Mouse (Mus musculus): ENCODE data around the gene Carmil3.

The Carmil3 gene

DNA sequence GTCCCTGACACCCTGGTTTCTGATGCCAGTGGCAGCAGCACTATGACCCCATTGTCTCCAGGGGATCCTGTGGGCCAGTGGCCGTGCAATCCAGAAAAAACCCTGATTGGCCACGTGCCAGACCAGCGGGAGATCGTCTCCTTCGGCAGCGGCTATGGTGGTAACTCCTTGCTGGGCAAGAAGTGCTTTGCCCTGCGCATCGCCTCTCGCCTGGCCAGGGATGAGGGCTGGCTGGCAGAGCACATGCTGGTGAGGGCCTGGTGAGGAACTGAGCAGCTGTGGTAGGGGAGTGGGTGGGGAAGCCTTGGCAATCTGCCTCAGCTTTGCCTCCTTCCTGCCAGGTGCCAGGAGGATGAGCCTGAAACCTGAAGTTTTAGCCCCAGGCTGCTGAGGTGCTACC is 53.9 kb downstream of the Carmil3 start:
- no peak for DNase-seq

DNA sequence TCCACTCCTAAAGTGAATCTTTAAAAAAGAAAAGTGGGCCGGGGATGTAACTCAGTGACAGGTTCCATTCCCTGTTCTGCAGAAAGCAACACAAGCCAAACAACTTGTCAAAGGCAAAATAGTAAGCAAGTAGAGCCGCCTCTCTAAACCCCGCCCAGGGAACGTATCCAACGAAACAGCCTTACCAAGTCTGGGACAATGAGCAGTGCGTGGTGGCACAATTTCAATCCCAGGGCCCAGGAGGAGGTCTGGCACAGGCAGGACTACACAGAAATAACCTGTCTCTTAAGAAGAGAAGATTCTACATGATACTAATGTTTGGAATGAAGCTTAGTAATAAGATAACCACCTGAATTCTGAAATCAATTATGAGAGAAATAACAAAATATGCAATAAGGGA is 59.7 kb downstream of the Carmil3 start:
- no peak for DNase-seq

DNA sequence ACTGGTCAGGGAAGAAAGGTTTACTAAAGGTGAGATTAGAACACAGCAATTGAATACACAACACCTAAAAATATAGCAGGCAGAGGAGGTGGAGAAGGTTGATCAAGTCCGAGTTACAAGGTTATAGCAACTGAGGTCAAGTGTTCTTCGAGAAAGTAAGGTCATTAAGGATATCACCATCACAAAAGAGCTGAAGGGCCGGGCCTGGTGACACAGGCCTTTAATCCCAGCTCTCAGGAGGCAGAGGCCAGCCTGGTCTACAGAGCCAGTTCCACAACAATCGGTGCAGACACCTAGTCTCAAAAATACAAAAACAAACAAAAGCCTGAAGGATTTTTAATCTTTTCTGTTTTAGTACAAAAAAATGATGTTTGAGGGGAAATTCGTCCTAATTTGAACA is 60.9 kb downstream of the Carmil3 start:
- no peak for DNase-seq

DNA sequence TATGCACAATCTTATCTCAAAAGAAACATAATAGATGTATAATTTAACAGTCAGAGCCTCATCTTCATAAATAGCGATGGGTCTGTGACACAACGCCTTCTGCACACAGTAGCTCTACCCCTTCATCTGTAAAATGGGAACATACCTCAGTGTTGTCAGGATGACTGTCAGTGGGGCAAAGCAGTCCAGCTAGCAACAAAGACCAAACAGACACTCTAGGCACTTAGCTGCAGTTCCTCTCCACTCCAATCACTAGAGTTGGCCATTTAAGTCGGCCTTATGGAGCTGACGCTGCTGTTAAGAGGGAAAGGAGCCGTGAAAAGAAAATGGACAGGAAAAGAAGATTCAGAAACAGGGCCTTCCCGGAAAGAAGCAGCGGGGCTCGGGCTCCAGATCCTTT is 61.3 kb downstream of the Carmil3 start:
- DNase-seq = no peak

DNA sequence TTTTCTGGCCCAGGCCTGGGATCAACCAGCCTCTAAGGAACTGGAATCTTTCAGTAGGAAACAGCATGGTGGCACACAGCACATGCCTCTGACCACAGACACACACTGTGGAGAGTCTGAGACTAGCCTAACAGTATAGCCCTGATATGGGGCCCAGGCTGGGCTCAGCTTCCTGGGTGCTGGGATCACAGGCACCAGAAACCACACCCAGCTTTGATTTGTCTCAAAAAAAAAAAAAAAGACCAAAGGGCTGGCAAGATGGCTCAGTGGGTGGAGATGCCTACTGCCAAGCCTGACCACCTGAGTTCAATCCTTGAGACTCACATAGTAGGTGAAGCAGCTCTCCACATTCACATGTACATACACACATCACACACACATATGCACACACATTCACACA is 64.2 kb downstream of the Carmil3 start:
- DNase-seq = no peak

DNA sequence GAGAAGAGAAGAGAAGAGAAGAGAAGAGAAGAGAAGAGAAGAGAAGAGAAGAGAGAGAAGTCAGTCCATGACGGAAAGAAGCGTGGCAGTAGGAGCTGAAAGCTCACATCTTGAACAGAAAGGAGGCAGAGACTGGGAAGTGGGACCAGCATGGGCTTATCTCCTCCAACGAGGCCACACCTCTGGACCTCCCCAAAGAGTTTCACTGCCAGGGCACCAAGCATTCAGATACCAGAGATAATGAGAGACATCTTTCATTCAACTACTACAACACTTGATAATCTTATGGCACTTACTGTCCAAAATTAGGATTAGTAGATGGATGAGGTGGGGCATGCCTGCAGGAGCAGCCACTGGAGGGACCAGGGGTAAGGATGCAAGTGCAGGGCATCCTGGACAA is 65.3 kb downstream of the Carmil3 start:
- no peak for DNase-seq

DNA sequence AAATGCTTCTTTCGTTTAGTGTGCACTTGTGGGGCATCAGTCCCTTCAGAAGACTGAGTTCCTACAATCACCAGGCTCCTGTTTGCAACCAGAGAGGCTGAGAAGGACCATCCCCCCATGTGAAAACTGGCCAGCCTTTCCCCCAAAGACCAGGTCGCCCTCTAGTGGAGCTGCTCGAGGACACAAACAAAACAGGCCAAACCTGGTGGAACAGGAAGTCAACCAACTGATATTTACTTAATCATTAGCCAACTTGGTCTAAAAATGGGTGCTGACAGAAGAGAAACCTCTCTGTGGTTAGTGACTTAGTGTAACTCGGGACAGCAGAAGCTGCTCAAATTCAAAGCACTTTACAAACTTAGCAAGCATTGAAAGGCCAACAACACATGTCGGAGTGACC is 66.6 kb downstream of the Carmil3 start:
- DNase-seq = peak; percentile 90

DNA sequence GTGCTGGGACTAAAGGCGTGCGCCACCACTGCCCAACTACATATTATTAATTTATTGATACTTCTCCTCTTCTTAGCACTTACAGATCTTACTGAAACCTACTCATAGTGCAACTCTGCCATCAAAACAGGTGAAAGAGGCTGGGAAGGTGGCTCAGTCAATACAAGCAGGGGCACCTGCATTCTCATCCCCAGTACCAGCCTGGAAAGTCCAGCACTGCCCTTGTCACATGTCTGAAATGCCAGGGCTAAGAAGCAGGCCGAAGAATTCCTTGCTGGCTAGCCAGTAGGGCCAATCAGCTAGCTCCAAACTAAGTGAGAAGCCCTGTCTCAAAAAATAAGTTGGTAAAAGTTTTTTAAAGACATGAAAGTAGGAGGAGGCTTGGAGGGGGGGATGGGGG is 67.1 kb downstream of the Carmil3 start:
- no peak for DNase-seq

All from lung, postnatal 14 days (tissue).